Mouse (Mus musculus) kidney, postnatal 14 days (tissue): ENCODE data around the gene Fam151a.
A peak's percentile ranks its signal among the peaks of the same experiment; 100 is the strongest.
"Not testable (repeated sequence)": the region's sequence is repeated elsewhere in the genome, so short reads cannot be mapped to it uniquely, and the experiment has no call there.

Experiments used
- DNase-seq: peaks from one replicate; pipeline ENCODE4 v3.0.0; 2022; ENCODE audit warnings: mixed read lengths

Fam151a gene

GRCm38 (mm10) chr4:106778116-106778788 is 44.6 kb downstream of the Fam151a start:
- peak; percentile 97 for DNase-seq

- no peak for DNase-seq
Measured at GRCm38 (mm10) chr4:106780045-106780444, 46.4 kb downstream of the Fam151a start.

GRCm38 (mm10) chr4:106783137-106783536 is 49.4 kb downstream of the Fam151a start:
- DNase-seq, result no peak

GRCm38 (mm10) chr4:106784806-106785205 is 51.1 kb downstream of the Fam151a start:
- no peak for DNase-seq

- no peak for DNase-seq
Measured at GRCm38 (mm10) chr4:106785345-106785744, 51.7 kb downstream of the Fam151a start.

- DNase-seq, result no peak
Measured at GRCm38 (mm10) chr4:106785753-106786540, 52.3 kb downstream of the Fam151a start.

GRCm38 (mm10) chr4:106787830-106788229 is 54.1 kb downstream of the Fam151a start:
- DNase-seq, result no peak

- DNase-seq, result no peak
Measured at GRCm38 (mm10) chr4:106788627-106789026, 54.9 kb downstream of the Fam151a start.

- DNase-seq, result no peak
Measured at GRCm38 (mm10) chr4:106789705-106790104, 56.0 kb downstream of the Fam151a start.

GRCm38 (mm10) chr4:106790218-106790617 is 56.5 kb downstream of the Fam151a start:
- not testable (repeated sequence) for DNase-seq

- DNase-seq, result no peak
Measured at GRCm38 (mm10) chr4:106790938-106791337, 57.2 kb downstream of the Fam151a start.

- DNase-seq, result no peak
Measured at GRCm38 (mm10) chr4:106792276-106792675, 58.6 kb downstream of the Fam151a start.

- not testable (repeated sequence) for DNase-seq
Measured at GRCm38 (mm10) chr4:106793826-106794225, 60.1 kb downstream of the Fam151a start.

- no peak for DNase-seq
Measured at GRCm38 (mm10) chr4:106794247-106794646, 60.6 kb downstream of the Fam151a start.

- DNase-seq, result no peak
Measured at GRCm38 (mm10) chr4:106795289-106795688, 61.6 kb downstream of the Fam151a start.
